Mouse (Mus musculus) 416B (cell line): ENCODE measurements around the gene Glipr1l1.
"Not testable (repeated sequence)": the region's sequence is repeated elsewhere in the genome, so short reads cannot be mapped to it uniquely, and the experiment has no call there.

Experiments used
- DNase-seq: peaks from one replicate; pipeline ENCODE4 v3.0.0; 2011; ENCODE audit warnings: low read depth

The Glipr1l1 gene

DNA sequence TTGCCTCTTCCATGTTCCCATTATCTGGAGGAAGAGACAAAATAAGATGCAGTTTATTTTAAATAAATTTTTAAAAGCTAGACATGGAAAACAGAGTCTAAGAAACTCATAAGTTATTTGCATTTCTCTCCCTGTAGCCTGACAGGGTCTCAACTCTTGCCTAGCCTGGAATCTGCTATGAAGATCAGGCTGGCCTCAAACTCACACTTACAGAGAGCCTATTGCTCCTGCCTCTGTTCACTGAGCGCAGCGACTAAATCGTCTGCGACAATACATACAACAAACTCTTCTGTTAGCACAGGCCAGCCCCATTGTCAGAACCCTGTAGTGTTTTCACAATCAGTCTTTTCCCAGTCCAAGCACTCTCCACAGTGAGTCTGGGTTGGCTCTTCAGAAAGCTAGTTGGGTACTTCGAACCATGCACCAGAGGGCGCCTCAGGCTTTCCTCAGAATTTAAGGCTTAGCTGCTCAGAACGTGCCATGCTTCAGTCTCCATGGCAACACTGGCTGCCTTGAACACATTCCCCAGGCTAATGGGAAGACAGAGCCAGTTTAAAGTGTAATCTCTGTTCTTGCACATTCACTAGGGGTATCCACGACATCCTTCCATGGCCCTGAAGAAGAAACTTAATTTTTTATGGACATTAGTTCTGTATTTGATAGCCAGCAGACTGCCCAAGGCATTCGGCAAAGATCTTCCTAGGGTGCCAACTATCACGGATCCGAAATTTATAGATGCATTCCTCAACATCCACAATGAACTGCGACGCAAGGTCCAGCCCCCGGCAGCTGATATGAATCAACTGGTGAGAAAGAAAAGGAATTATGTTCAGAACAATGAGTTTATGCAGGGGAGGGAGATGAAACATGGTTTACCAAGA, at the start of gene Glipr1l1:
TSS of gene Glipr1l1 (plus strand) at position 488 of the 881 bp plus-strand sequence.
- DNase-seq: peak; percentile 76

DNA sequence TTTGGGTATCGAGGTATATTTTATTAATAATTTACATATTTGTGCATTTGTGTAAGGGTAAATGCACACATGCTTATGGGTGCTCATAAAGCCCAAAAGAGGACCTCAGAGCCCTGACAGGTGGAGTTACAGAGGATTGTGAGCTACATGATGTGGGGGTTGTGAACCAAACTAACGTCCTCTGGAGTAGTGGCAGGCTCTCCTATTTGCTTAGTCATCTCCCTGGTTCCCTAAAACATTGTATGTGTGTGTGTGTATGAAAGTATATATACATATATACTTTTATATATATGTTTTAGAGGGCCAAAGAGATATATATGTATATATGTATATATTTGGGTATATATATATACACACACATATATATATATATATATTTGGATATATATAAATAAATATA, 36.4 kb upstream of the Glipr1l1 start:
- DNase-seq: peak; percentile 22

DNA sequence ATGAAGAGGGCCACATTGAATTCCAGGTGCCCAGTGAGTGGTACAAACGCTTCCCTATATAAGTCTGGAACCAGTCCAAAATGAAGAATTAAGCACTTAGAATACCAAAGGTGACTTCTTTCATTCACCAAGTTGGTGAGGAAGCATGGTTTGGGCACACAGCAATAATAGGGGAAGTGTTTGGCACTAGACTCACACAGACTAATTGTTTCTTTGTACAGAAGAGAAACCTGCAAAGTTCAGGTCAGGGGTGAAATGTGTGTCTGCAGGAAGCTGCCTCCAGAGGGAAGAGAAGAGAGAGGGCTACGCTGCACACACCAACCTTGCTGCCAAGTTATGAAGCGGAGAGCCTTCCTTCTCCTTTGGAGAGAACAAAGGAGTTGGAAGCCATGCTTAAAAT, 31.3 kb upstream of the Glipr1l1 start:
- not testable (repeated sequence) for DNase-seq

DNA sequence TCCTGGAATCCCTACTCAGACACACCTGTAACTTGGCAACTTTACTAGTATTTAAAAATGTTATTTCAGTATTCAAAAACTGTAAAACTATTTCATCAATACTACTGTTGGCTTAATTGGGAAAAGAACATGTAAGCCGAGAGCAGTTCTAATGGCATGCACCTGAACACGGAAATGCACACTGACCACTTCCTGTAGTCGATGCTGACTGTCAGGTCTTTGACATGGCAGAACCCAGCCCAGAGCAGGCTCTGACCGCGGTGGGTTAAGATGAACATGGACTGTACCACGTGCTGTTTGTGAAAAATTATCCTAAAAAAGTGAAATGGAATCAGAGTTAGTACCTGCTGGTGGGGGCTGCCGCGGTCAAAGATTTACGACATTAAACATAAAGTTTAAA, 16.5 kb upstream of the Glipr1l1 start:
- DNase-seq: not testable (repeated sequence)

DNA sequence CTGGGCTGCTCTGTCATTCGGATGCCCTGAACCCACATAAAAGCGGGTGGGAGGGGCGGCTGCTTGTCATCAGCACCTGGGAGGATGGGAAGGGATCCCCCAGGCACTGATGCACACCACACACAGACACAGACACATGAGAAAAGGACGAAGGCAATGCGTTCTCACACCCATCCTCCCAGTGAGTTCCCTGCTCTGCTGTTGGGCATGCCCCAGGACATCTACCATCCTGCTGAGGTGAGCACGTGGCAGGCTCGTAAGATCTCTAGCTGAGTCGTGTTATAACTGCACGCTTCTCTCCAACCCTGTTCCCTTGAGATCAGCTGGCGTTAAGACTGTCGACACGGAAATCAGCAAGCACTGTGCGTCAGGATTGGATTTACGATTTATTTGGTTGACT, 15.7 kb upstream of the Glipr1l1 start:
- DNase-seq: not testable (repeated sequence)

DNA sequence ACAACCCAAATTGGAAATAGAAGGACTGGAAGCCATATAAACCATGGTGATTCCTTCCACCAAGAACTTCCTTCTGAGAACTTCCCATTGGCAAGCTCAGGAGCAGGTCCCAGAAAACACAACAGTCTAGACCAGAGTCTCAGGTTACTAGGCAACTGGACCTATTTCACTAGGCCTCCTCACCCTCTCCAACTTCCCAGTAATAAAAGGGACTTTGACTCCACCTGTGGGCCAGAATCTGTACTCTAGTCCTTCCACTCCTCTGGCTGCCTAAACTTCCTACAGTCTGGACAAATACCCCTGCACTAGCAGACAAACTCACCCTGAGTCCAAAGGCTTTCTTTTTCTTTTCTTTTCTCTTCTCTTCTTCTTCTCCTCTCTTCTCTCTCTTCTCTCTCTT, 8.8 kb upstream of the Glipr1l1 start:
- peak; percentile 73 for DNase-seq

DNA sequence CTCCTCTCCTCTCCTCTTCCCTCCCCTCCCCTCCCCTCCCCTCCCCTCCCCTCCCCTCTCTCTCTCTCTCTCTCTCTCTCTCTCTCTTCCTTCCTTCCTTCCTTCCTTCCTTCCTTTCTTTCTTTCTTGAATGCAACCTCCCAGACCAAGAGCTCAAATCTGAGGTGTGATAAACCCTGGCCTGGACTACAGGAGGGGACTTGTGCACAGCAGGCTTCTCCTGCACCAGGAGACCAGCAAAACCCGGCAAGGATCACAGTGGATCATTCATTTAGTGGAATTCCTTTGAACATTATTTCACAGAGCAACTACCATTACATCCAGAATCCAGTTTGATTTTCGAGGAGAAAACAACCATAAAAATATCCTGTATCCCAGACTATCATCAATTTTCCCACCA, 8.0 kb upstream of the Glipr1l1 start:
- peak; percentile 59 for DNase-seq

DNA sequence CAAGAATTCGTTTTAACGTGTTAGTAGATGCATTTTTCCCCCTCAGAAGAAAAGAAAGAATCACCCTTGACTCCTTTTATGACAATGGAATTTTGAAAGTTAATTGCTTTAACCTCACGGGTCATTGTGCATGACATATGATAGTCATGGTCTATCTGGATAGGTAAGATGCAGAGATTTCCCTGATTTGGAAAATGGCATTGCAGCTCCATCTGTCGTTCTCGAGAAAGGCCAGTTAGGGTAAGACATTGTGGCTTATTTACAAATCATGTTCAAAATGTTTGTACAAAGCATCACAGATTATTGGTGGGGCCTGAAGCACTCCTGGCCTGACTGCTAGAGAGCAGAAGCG, 570 bp downstream of the Glipr1l1 start:
- not testable (repeated sequence) for DNase-seq

DNA sequence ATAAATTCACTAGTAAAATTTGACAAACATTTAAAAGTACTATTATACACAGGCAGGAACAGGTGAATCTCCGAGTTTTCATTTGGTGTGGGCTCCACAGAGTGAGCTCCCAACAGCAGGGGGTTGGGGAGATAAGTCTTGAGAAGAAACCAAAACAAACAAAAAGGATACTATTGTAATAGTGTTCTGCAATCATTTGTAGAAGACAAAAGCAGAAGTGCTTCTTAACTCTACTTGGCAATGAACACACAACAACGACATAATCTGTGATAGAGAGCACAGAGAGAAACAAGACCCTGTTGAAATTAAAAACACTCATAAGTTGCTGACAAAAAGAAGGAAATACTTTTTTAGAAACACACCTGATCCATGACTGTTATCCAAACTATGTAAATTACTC, 20.1 kb downstream of the Glipr1l1 start:
- DNase-seq: no peak

DNA sequence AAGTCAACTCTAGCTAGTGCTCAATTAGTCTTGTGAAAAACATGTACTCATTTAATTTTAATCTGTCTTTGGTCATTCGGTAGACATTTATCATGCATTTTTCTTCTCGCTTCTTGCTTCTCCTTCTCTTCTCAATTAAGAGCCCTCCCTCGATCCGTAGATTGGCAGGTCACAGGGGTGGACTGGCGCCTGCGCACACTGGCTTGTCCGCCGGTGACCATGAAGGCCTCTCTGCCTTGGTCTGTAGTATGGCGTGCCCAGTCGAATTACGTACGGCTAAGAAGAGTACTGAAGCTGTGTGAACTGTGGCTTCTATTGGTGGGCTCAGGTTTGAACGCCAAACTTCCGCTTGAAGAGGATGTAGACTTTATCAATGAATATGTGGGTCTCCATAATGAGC, 23.2 kb downstream of the Glipr1l1 start, which contains the start of gene Glipr1l2:
TSS of gene Glipr1l2 (plus strand) at position 198 of the 400 bp plus-strand sequence.
- no peak for DNase-seq

DNA sequence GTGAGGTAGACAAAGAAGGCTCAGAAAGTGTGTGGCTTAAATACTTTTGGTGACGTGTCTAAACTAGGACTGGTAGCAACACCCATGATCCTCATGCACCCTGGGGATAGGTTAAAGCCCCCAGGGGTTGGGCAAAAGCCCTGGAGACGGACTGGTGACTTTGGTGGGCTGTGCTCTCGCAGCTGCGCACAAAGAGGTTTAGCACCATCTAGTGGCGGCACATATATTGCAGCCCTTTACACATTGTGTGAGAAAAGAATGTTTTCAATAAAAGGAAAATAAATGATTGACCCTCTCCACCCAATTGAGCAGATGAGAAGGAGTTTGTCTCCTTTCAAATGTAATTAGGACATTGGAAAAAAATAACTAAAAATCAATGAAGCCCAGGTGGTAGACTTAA, 45.8 kb downstream of the Glipr1l1 start:
- DNase-seq: peak; percentile 50

DNA sequence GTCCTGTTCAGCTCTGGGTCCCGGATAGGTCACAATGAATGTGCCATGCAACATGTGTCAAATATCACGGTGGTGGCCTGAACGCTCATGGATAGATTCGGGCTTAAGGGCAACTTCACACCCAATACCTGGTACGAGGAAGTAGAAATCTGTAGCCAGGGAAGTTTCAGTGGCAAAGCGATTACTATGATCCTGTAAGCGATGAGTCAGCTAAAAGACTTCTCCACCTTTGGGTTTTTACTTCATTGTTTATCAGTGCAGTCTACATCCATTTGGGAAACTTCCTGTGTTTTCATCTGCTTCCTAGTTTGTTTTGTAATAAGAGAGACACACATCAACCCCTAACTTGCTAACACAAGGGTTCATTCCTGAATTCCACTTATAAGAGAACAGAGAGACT, 50.4 kb downstream of the Glipr1l1 start:
- no peak for DNase-seq

DNA sequence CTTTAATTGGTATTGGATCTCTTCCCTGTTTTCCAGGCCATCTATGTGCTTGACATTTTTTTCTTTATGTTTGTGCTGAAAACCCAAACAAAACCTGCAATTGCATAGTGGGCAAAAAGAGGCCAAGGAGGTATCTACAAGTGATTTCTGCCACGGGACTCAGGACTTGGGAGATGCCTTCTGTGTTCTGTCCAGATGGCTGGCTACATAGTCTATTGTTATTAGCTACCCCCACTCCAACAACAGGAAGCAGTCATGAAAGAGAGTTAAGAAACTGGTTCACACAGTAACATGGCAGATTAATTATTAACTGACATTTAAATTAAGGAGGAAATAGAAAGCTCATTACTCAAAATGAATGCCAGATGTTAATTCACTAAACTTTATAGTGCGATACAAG, 65.1 kb downstream of the Glipr1l1 start:
- DNase-seq: not testable (repeated sequence)

DNA sequence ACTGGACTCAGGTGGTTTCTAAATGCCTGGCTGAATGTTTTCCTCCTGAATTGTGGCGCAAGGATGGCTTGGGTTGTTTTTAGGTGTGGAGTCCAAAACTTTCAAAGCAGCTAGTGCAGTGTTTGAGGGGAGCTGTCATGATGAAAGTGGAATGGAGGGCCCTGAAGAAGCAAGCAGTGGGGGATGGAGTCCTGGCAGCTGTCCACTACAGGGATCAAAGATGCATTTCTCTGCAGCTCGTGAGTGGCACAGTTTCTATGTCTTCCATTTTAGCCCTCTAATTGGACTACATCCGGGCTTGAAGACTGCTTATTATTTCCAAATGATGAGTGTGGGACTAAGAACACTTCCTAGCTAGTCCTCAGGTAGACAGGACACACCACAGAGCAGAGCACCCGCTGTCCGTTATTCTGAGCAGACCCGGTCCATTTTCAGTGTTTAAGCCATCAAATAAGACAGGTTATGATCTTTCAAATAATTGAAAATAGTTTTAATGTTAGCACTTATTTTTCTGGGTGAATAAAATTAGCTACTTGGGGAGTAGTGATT, 67.8 kb downstream of the Glipr1l1 start:
- not testable (repeated sequence) for DNase-seq
